Mouse (Mus musculus) spleen, postnatal 10 days (tissue): ENCODE measurements at regions not wholly inside any gene's neighbourhood (a gene's known extent, or its start where the extent isn't known, plus 50 kb on each side); places are given as distances from the start of the nearest gene placed in this dataset.
"Not testable (repeated sequence)": the region's sequence is repeated elsewhere in the genome, so short reads cannot be mapped to it uniquely, and the experiment has no call there.

Source experiments
- DNase-seq, 2 experiments: peaks; one replicate each; pipeline ENCODE4 v3.0.0; 2021 to 2022; ENCODE audit warnings: low spot score in 2 of 2

GRCm38 (mm10) chr5:129256136-129256535, 159.6 kb downstream of the Adgrd1 start:
- no peak for DNase-seq

- no peak for DNase-seq
These were observed 160.7 kb downstream of the Adgrd1 start for GRCm38 (mm10) chr5:129257206-129257605.

- no peak for DNase-seq
These were observed 164.1 kb downstream of the Adgrd1 start for GRCm38 (mm10) chr5:129260689-129261088.

- no peak for DNase-seq
These were observed 166.6 kb downstream of the Adgrd1 start for GRCm38 (mm10) chr5:129263118-129263517.

- DNase-seq = no peak
These were observed 167.8 kb downstream of the Adgrd1 start for GRCm38 (mm10) chr5:129264363-129264762.

- DNase-seq = no peak
These were observed 171.9 kb downstream of the Adgrd1 start for GRCm38 (mm10) chr5:129268456-129268855.

GRCm38 (mm10) chr5:129270051-129270472, 173.5 kb downstream of the Adgrd1 start:
- DNase-seq = no peak

- no peak for DNase-seq
These were observed 184.9 kb downstream of the Adgrd1 start for GRCm38 (mm10) chr5:129281406-129281805.

- no peak for DNase-seq
These were observed 185.6 kb downstream of the Adgrd1 start for GRCm38 (mm10) chr5:129282133-129282532.

GRCm38 (mm10) chr5:129282826-129283225, 186.3 kb downstream of the Adgrd1 start:
- no peak for DNase-seq

GRCm38 (mm10) chr5:129287481-129287880, 190.9 kb downstream of the Adgrd1 start:
- DNase-seq = no peak

GRCm38 (mm10) chr5:129292821-129293220, 196.3 kb downstream of the Adgrd1 start:
- DNase-seq = not testable (repeated sequence)

GRCm38 (mm10) chr5:129294861-129295542, 198.5 kb downstream of the Adgrd1 start:
- DNase-seq = not testable (repeated sequence)

GRCm38 (mm10) chr5:129297657-129298349, 201.3 kb downstream of the Adgrd1 start:
- no peak for DNase-seq

- no peak for DNase-seq
These were observed 202.2 kb upstream of the Sfswap start for GRCm38 (mm10) chr5:129298646-129299455.

- DNase-seq = no peak
These were observed 201.6 kb upstream of the Sfswap start for GRCm38 (mm10) chr5:129299456-129299765.

GRCm38 (mm10) chr5:129300423-129300822, 200.6 kb upstream of the Sfswap start:
- no peak for DNase-seq

GRCm38 (mm10) chr5:129315626-129316025, 185.4 kb upstream of the Sfswap start:
- DNase-seq = no peak

GRCm38 (mm10) chr5:129331094-129331523, 169.9 kb upstream of the Sfswap start:
- DNase-seq = no peak

- no peak for DNase-seq
These were observed 169.0 kb upstream of the Sfswap start for GRCm38 (mm10) chr5:129332014-129332413.

- DNase-seq = no peak
These were observed 162.5 kb upstream of the Sfswap start for GRCm38 (mm10) chr5:129338511-129338910.

- DNase-seq = no peak
These were observed 157.0 kb upstream of the Sfswap start for GRCm38 (mm10) chr5:129344038-129344437.

- DNase-seq = no peak
These were observed 151.0 kb upstream of the Sfswap start for GRCm38 (mm10) chr5:129350024-129350423.
